Mouse (Mus musculus): ENCODE results near the gene Rnft2.

- TF ChIP-seq MYOD1 (IDR thresholded peaks at IDR 0.05; ENCODE audit: control insufficient read depth in 1 of 3, insufficient read length in 2 of 3, low read depth in 2 of 3) (no peak), USF1 (IDR thresholded peaks at IDR 0.05; ENCODE audit: low read depth) (no peak), CEBPB (IDR thresholded peaks at IDR 0.05; ENCODE audit: insufficient read depth, poor library complexity, severe bottlenecking) (no peak), E2F4 (IDR thresholded peaks at IDR 0.05; ENCODE audit: insufficient read depth) (no peak)
Observed at GRCm38 (mm10) chr5:118174310-118175009, 70.5 kb downstream of the Rnft2 start.
